Mouse (Mus musculus): ENCODE results near the gene Klrb1f.
"Not testable (repeated sequence)": the region's sequence is repeated elsewhere in the genome, so short reads cannot be mapped to it uniquely, and the experiment has no call there.

Klrb1f gene

DNA sequence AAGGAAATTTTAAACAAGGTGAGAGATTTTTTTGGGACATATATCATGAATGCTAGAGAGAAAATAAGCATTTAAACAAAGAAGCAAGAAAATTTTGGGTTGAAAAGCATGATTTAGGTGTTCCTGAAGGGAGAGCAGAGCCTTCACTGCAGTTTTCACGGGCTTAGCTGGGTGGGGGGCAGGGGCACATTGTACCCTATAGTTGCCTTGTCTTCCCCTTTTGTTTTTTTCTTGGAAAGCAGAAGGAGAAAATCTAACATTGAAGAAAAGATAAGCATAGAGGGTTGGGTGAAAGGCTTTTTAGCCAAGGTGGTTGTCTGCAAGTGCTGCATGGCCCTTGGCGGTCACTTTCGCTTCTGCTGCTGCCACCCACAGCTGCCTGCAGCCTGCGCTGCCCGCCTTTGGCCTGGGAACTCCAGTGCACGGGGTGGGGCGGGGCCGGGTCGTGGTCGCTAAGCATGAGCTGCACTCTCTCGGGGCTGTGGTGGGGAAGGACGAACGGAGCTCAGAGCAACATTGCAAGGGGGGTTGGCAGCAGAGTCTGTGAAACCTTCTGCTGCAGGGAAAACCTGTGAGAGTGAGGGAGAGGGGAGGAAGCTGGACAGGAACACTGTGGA is 3.3 kb downstream of the Klrb1f start:
- peak; percentile 86 to 87 for DNase-seq (ENCODE audit: low spot score in 2 of 2)

DNA sequence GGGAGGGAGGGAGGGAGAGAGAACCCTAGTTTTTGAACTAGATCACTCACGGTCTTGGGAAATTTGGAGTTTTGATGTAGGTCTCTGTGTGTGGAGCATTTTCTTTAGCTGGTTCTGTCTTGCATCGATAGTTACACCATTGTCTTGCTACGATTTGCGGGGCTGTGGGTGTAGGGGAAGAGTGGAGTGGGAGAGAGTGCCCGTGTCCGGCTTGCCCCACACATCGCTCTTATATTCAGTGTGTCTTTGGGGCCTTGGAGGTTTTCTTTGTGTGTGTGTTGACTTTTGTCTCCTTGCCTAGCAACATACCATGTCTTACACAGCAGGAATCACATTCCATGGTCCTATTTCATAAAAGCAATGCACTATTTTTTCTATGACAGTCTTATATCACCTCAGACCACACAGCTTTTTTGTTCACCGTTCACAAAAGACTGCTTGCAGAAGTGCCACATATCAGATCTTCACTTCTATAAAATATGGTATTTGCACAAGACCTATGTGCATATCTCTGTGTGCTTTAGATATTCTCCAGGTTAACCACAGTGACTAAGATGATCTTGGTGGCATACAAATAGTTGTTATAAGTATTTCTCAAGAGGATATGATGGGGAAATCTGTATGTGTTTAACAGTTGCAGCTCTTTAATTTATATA is 4.0 kb downstream of the Klrb1f start:
- DNase-seq (ENCODE audit: low spot score in 2 of 2): no peak

DNA sequence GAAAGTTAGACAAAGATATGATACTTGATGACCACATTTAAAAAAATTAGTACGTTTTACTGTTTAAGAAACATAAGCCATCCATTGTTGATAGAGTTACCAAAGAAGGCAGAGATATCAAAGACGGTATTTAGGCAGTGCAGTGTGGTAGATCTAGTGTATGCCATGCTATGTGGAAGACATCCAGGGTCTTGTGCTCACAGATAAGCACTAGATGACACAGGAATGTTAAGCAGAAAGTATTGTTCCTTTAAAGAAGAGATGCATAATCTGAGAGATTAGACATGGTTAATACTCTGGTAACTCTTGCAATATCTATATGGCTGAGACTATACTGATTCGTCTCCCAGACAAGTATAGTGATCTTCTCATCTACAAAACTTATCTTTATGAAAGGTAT is 5.4 kb downstream of the Klrb1f start:
- no peak for DNase-seq (ENCODE audit: low spot score in 2 of 2)

DNA sequence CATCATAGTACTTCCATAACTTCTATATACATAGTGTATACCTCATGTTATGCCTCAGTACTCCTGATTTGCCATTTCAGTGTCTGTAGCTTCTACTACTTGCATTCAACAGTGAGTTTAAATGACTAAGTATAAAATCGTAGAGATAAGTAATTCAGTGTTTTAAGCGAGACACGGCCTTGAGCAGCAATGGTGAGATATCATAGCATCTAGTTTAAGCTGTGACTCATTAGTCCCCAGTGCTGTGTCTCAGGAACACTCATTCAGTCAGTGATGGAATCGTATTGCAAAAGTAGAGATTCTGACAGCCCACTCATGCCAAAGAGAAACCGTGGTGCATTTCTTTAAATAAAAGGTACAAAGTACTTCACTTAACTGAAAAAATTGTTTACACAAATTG is 6.0 kb downstream of the Klrb1f start:
- DNase-seq (ENCODE audit: low spot score in 2 of 2): no peak

DNA sequence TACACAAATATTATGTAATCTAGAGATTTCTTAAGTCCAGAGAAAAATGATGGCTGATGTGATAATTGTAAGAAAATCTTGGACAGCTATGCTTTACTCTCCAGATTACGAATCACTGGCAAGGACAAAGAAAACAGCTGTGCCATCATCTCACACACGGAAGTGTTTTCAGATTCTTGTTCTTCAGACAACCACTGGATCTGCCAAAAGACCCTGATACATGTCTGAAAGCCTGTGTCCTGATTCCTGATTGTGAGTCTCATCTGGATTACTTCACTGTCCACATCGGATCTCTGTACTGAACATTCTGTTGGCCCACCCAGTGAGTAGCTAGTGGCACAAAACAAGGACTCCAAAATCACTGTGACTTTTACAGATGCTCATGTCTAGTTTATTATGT is 10.5 kb downstream of the Klrb1f start:
- DNase-seq (ENCODE audit: low spot score in 2 of 2): no peak

DNA sequence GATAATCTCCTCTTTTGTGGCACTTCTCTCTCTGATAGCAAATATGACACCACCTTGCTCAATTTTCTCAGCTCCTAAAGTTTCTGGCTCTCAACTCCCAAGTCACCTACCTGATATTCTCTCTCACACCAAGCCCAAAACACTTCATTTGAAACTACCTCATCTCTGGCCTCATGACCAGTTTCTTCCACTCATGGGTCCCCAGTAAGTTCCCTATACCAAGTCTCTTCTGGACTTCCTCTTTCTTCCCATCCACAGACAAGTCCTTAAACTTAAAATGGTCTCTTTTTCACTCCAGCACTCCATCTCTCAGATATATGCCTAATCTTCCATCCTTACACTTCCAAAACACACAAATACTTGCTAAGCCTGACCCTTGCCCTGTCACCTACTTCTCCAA is 12.3 kb downstream of the Klrb1f start:
- DNase-seq (ENCODE audit: low spot score in 2 of 2): no peak

DNA sequence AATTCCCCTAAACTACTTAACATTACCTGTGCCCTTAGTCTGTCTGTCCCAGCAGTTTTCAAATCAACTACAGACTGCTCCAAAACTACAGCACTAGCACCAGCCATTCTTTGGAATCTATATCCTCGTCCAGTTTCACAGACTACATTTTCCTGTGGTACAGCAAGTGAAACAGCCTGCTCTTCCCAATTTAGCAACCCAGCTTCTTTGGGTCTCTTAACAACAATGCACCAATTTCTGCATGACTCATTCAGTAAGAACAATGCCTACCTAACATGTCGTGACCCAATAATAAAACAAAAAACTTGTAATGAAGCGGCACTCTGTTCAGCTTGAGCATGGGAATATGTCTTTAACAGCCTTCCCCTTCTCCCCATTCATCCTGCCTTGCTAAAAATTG is 19.7 kb downstream of the Klrb1f start:
- no peak for DNase-seq (ENCODE audit: low spot score in 2 of 2)

DNA sequence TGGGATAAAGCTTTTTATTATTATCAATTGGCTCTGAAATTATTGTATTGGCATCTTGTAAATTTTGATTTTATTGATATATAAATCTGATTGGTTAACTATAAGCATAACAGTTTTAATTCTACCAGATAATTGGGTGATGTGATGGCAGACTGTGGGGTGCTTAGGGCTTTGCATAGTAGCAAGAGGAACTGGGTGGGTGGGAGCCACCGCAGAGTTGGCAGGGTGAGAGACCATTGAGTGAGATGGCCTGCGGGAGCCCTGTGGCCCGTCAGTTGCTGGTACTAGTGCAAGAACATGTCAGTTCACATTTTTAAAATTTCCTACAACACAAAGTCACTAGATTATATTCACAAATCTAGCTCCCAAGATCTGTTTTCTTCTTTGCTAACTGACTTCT is 20.2 kb downstream of the Klrb1f start:
- DNase-seq (ENCODE audit: low spot score in 2 of 2): no peak

DNA sequence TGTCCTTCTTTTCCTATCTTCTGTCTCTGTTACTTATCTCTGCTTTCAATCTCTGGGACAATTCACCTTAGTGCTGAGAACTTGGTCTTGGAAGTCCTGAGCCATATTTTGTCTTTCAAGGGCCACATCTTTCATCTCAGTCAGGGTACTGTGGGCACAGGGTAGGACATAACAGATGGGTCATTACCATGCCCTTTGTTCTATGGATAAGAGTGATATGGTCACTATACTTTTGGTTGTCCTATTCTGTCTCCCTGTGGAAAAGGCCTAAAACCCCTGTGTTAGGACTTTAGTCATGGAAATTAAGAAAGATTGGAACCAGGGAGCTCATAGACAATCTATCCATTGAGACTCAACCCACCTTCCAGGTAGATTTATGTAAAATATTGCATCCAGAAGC is 20.8 kb downstream of the Klrb1f start:
- no peak for DNase-seq (ENCODE audit: low spot score in 2 of 2)

DNA sequence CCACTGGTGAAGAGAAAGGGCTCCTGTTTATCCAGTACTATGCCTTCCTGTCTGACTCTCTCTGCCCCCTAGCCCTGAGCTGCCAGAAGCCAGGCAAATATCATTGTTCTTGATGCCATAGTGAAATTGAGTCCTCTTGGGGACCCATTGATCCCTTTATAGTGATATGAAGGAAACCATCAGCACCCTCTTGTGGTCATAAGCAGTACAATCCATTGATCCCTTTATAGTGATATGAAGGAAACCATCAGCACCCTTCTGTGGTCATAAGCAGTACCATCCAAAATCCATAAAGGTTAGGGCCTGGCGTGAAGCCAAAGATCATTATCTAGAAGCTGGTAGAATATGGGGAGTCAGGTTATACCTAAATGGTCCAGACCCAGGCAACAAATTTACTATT is 21.3 kb downstream of the Klrb1f start:
- DNase-seq (ENCODE audit: low spot score in 2 of 2): peak; percentile 63 to 80

DNA sequence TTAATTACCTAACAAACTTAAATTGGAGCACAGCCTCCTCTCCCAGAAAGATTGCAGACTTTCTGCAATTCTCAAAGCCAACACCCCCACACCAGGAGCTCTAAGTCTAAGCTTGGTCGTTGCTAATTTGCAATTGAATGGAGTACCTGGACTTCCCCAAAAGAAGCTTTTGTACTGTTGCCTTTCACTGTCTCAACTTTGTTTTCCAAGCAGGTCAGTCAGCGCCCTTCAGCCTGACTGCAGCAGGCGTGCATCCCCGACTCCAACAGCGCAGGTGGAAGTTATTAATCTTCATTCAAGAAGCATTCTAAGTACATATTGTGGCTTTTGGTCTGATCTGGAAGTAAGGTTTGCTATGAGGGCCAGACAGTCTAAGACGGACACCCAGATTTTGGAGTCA is 39.4 kb downstream of the Klrb1f start:
- DNase-seq (ENCODE audit: low spot score in 2 of 2): no peak

DNA sequence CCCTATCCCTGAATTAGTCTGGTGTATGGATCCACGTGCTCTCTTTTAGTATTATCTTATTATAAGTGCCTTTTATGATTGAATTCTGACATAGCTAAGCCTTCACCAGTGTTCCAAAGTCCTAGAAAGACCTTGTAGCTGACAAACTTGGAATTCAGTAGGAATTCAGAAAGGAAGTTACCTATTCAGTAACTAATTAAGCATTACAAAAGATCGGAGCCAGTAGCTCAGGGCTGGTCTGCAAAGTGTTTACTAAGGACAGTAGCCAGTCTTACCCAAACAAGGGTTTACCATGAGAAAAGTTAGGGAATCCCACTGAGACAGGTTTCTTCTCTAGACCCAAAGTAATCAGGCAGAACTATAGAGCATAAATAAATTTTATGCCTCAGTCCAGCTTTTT is 40.3 kb downstream of the Klrb1f start:
- DNase-seq (ENCODE audit: low spot score in 2 of 2): not testable (repeated sequence)

DNA sequence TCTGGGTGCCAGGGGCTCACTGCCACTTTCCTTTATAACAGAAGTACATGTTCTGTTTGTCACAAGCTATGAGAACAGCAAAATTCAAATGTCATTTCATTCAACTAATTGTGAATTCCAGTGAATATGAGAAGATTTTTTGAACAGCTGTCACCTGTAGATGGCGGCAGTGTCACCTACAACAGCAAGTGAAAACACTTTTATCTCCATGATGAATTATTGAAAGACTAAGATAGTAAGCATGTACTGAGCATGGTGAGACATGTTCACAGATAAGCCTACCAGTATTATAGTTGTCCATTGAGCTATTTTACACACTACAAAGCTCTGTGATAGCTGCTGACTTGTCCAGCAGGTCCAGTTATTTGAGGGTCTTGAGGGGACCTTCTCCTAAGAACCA is 42.5 kb downstream of the Klrb1f start:
- DNase-seq (ENCODE audit: low spot score in 2 of 2): no peak

DNA sequence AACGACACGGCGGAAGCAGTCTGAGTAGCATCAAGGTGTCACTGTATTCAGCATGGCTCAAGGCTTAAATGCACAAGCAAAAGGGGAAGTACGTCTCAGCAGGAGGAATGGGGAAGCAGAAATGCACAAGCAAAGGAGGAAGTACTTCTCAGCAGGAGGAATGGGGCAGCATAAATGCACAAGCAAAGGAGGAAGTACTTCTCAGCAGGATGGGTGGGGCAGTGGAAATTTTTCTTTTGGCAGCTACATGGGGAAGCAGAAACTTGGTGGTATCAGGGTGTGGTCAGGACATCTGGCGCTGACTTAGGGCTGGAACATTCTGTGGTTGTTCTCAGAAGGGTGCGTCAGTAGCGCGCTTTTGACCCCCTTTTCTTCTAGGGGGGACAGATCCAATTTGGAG is 42.9 kb downstream of the Klrb1f start:
- DNase-seq (ENCODE audit: low spot score in 2 of 2): peak in 1 of 2 experiments; percentile 12

DNA sequence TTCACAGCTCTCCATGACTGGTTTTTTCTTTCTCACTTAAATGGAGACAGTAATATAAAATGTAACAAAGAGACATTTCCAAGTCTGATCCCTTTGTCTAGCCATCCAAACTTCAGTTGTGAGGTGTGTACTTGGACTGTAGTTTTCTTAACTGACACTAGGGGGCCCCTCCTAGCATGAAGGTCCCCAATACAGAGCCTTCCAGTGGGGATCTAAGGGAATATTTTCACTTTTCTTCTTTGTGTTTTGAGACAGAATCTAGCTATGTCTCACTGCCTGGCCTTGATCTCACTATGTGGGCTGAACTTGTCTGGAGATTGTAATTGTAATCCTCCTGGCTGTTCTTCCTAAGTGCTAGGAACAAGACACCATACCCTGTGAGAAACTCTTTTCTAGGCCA is 49.5 kb downstream of the Klrb1f start:
- peak; percentile 21 for DNase-seq (ENCODE audit: low spot score in 2 of 2)

DNA sequence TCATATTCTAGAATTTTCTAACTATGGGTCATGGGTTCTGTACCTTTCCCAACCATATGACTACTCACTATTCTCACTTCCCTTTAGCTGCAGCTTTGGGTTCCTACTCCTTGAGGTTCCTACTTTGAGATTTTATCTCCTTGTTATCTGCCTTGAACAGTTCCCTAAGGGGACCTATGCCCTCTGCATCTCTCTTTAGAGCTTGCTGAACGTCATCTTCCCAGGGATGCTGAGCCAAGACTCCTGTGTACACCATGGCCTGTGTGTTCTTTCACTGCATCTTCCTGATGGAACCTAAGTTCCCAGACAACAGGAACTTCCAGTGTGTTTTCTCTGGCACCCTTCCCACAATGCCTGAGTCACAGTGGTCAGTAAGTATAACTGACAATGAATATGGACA is 52.2 kb downstream of the Klrb1f start:
- no peak for DNase-seq (ENCODE audit: low spot score in 2 of 2)

DNA sequence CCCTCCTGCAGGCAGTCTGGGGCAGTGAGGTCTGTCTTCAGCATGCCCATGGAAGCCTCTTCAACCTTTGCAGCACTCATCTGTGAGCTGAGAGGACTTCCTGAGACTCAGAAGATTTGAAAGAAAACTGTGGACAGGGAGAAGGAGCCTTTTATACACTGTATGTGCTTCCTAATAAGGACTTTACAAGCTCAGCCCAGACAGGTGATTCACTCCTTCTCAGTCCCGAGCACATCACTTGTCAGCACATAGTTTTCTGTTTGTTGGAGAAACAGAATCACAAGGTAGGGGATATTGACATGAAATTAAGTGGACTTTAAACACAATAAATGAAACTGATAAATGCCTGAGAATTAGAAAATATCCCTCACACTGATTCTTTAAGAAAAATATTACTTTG is 55.1 kb downstream of the Klrb1f start, which contains the start of gene Clec2e:
TSS of gene Clec2e (minus strand) at position 120 of the 400 bp plus-strand sequence.
- DNase-seq (ENCODE audit: low spot score in 2 of 2): not testable (repeated sequence)

DNA sequence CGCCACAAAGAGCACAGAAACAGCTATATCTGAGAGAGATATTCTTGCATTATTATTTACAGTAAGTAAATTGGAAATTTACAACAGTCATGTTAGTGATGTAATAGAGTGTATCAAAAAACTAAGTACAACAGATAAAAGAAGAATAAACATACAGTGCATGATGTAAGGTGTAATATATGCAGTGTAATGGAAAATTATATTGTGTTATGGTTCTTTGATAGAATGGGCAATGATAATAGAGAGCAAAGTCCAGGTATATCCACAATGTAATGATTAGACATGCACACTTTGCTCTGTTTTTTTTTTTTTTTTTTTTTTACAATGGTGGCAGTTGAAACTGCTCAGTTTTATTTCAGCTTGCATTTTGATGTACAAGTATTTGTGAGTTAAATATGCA is 55.9 kb downstream of the Klrb1f start:
- no peak for DNase-seq (ENCODE audit: low spot score in 2 of 2)

DNA sequence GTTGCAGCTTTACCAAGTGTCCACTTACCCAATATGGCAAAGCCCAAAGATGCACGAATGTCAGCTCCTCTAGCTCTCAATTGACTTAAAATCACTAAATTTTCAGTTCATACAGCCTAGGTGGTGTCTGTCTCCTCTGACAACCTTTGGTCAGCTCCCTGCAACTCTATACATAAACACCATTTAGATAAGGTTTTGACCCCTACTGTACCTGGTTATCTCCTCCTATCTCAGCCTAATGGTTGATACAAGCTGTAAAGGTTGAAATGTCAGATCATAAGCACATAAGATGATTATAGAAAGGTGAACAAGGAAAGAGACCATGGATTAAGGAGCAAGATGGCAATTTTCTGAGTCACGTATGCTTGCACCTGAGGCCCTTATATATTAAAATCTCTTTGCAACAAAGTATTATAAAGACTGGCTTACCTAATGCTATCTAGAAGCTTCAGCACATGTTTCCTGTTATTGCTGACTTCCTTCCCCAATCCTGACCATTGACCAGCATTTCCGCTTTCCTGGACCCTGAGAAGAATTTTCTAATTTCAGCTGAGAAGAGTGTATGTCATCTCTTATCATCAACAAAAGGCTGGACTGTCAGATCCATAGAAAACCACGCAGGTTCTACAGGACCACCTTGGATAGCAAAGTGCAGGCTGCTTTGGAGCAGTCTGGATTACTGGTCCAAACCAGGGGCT is 57.3 kb downstream of the Klrb1f start:
- DNase-seq (ENCODE audit: low spot score in 2 of 2): no peak
